Mouse (Mus musculus): ENCODE data around the gene Macrod2. TPM values are rescaled to one million over a fixed set of nuclear protein-coding genes. Genes with fewer than 3 reads are reported as not detected.

Gene Macrod2
- polyA plus RNA-seq, 2 experiments: 2.1 to 7.7 TPM

- TF ChIP-seq EP300 (IDR thresholded peaks at IDR 0.05; ENCODE audit: low read depth): no peak
- TF ChIP-seq CTCF (IDR thresholded peaks at IDR 0.05; ENCODE audit: low read depth): no peak
Observed at GRCm38 (mm10) chr2:141876155-141876851, 1481.2 kb downstream of the Macrod2 start.

DNA sequence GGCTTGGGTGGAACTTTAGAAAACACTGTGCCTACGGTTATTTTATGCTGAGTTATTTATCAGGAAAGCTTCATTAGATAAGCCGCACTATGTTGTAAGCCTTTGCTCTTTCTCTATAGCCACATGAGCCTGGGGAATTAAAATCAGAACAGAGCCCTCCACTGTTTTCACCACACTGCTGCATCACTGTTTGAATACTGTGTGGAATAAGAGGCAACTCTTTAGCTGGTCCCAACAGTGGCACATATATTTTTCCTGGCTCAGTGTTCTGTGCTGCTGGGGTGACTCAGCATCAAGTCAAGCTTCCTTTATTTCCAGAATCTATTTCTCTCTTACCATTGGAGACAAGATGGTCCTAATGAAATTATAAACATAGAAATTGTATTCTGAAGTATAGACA is 1481.8 kb downstream of the Macrod2 start:
- no peaks in the 10 kb centered on the region; a peak in 1 of 4 replicates for H3K4me1 ChIP-seq (replicated peaks; ENCODE audit: control insufficient read depth in 2 of 2, insufficient read depth in 2 of 2, low read length in 1 of 2)
- no peak overlapping the region for H3K9ac ChIP-seq (replicated peaks)
- no peaks in the 10 kb centered on the region for H3K36me3 ChIP-seq (replicated peaks; ENCODE audit: control insufficient read depth, insufficient read depth, low read depth)
- 61% methylated on average over 2 of the region's 2 CpGs for WGBS (ENCODE audit: insufficient replicate concordance)
- H3K4me3 ChIP-seq (ENCODE audit: insufficient read depth in 1 of 2, low read depth in 2 of 2, low read length in 2 of 2): no peak overlapping the region
- ATAC-seq (ENCODE audit: insufficient read depth) (no peak), DNase-seq (ENCODE audit: low read depth in 3 of 3, low spot score in 3 of 3) (no peak)
- no peaks in the 10 kb centered on the region for H3K9me3 ChIP-seq (ENCODE audit: control insufficient read depth, low read length)
- TF ChIP-seq EP300 (IDR thresholded peaks at IDR 0.05; ENCODE audit: low read depth) (no peak), CTCF (IDR thresholded peaks at IDR 0.05; ENCODE audit: low read depth) (no peak)
- no peak overlapping the region for H3K4me2 ChIP-seq (ENCODE audit: low read depth)
- H3K27me3 ChIP-seq (ENCODE audit: control insufficient read depth, insufficient read depth, low read length): no peaks in the 10 kb centered on the region
- no peak overlapping the region for H3K27ac ChIP-seq

More at GRCm38 (mm10) chr2:141876155-141876851, 1481.2 kb downstream of the Macrod2 start:
- no peak for ATAC-seq (ENCODE audit: insufficient read depth)
- WGBS (ENCODE audit: insufficient replicate concordance): 43% methylated on average over 10 of the region's 10 CpGs
- DNase-seq (ENCODE audit: low read depth in 3 of 3, low spot score in 3 of 3): no peak
- no peaks in the 10 kb centered on the region for H3K36me3 ChIP-seq (replicated peaks; ENCODE audit: control insufficient read depth, insufficient read depth, low read depth)
- H3K4me1 ChIP-seq (replicated peaks; ENCODE audit: control insufficient read depth in 2 of 2, insufficient read depth in 2 of 2, low read length in 1 of 2): no peaks in the 10 kb centered on the region; a peak in 1 of 4 replicates
- H3K4me2 ChIP-seq (ENCODE audit: low read depth): no peak overlapping the region
- H3K4me3 ChIP-seq (ENCODE audit: insufficient read depth in 1 of 2, low read depth in 2 of 2, low read length in 2 of 2): no peak overlapping the region
- no peak overlapping the region for H3K27ac ChIP-seq
- H3K9me3 ChIP-seq (ENCODE audit: control insufficient read depth, low read length): no peaks in the 10 kb centered on the region
- H3K27me3 ChIP-seq (ENCODE audit: control insufficient read depth, insufficient read depth, low read length): no peaks in the 10 kb centered on the region
- no peak overlapping the region for H3K9ac ChIP-seq (replicated peaks)

- ATAC-seq (ENCODE audit: insufficient read depth) (no peak), DNase-seq (ENCODE audit: low read depth in 3 of 3, low spot score in 3 of 3) (no peak)
- Histone ChIP-seq H3K4me3 (ENCODE audit: insufficient read depth in 1 of 2, low read depth in 2 of 2, low read length in 2 of 2) (no peak overlapping the region), H3K9me3 (ENCODE audit: control insufficient read depth, low read length) (no peaks in the 10 kb centered on the region), H3K27me3 (ENCODE audit: control insufficient read depth, insufficient read depth, low read length) (no peaks in the 10 kb centered on the region), H3K27ac (no peak overlapping the region), H3K9ac (replicated peaks) (no peak overlapping the region), H3K4me2 (ENCODE audit: low read depth) (no peak overlapping the region), H3K36me3 (replicated peaks; ENCODE audit: control insufficient read depth, insufficient read depth, low read depth) (no peaks in the 10 kb centered on the region), H3K4me1 (replicated peaks; ENCODE audit: control insufficient read depth in 2 of 2, insufficient read depth in 2 of 2, low read length in 1 of 2) (no peaks in the 10 kb centered on the region; a peak in 1 of 4 replicates)
- 68% methylated on average over 1 of the region's 1 CpGs for WGBS (ENCODE audit: insufficient replicate concordance)
- TF ChIP-seq CTCF (IDR thresholded peaks at IDR 0.05; ENCODE audit: low read depth): no peak
Observed at GRCm38 (mm10) chr2:141878473-141878872, 1483.4 kb downstream of the Macrod2 start.

DNA sequence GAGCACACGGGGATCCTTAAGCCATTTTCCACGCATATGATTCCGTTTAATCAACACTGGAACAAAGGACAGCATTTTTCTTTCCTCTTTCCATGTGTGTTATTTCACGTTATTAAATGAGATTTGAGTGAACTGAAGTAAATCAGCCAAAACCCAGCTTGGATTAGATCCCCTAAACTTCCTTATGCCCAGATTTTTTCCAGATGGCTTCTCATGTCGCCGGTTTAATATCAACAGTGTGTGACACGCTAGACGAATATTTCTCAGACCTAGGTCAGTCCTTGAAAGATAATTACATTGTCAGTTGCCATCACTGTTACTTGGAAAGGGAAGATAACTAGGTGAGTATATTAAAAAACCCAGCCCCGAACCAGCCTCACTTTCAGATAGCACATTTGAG is 1484.6 kb downstream of the Macrod2 start:
- no peaks in the 10 kb centered on the region for H3K9me3 ChIP-seq (ENCODE audit: control insufficient read depth, low read length)
- WGBS (ENCODE audit: insufficient replicate concordance): 61% methylated on average over 9 of the region's 9 CpGs
- DNase-seq (ENCODE audit: low read depth in 3 of 3, low spot score in 3 of 3): no peak

DNA sequence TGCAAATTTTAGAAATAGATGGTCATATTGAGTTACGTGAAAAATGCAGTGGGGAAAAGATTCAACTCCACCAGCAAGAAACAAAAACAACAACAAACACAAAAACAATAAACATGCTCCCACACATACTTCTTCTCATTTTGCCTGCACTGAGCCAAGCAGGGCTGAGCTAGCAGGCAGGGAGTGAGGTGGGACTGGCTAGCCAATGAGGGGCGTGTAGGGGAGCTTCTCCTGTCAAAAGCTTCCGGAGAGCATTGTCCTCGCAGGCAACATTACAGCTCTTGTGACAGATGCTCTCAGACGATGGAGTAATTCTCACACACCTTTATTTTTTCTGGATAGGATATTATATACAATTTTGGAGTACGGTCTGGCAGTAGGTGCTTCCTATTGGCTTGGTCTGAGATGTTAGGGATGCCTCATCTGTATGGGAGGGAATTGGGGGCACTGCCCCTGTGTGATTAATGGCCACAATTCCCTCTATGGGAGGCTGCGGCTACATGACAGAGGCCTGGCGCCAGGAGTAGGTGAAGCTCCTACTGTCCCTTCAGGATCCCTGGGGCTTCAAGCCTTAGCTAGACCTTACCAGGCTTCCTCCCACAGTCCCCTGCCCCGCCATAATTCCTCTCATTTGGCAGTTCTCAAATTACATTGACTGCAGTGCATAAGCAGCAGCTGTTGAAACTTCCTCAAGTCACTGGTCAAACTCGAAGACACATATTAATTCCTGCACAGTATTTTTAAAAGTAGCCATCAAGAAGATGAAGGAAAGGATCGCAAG is 1491.8 kb downstream of the Macrod2 start:
- Histone ChIP-seq H3K36me3 (replicated peaks; ENCODE audit: control insufficient read depth, insufficient read depth, low read depth) (no peaks in the 10 kb centered on the region), H3K27ac (no peak overlapping the region), H3K4me1 (replicated peaks; ENCODE audit: control insufficient read depth in 2 of 2, insufficient read depth in 2 of 2, low read length in 1 of 2) (no peaks in the 10 kb centered on the region), H3K9me3 (ENCODE audit: control insufficient read depth, low read length) (no peaks in the 10 kb centered on the region), H3K4me2 (ENCODE audit: low read depth) (no peak overlapping the region), H3K4me3 (ENCODE audit: insufficient read depth in 1 of 2, low read depth in 2 of 2, low read length in 2 of 2) (no peak overlapping the region), H3K27me3 (ENCODE audit: control insufficient read depth, insufficient read depth, low read length) (no peaks in the 10 kb centered on the region), H3K9ac (replicated peaks) (no peak overlapping the region)
- no peak for DNase-seq (ENCODE audit: low read depth in 3 of 3, low spot score in 3 of 3)
- 57% methylated on average over 11 of the region's 11 CpGs for WGBS (ENCODE audit: insufficient replicate concordance)
- TF ChIP-seq EP300 (IDR thresholded peaks at IDR 0.05; ENCODE audit: low read depth) (no peak), CTCF (IDR thresholded peaks at IDR 0.05; ENCODE audit: low read depth) (no peak)
- no peak for ATAC-seq (ENCODE audit: insufficient read depth)

More for the DNA sequence above, 1484.6 kb downstream of the Macrod2 start:
- no peaks in the 10 kb centered on the region for H3K36me3 ChIP-seq (replicated peaks; ENCODE audit: control insufficient read depth, insufficient read depth, low read depth)
- no peak overlapping the region for H3K9ac ChIP-seq (replicated peaks)
- H3K4me3 ChIP-seq (ENCODE audit: insufficient read depth in 1 of 2, low read depth in 2 of 2, low read length in 2 of 2): no peak overlapping the region
- no peak for TF ChIP-seq EP300 (IDR thresholded peaks at IDR 0.05; ENCODE audit: low read depth)
- no peak for TF ChIP-seq CTCF (IDR thresholded peaks at IDR 0.05; ENCODE audit: low read depth)
- no peaks in the 10 kb centered on the region; a peak in 1 of 4 replicates for H3K4me1 ChIP-seq (replicated peaks; ENCODE audit: control insufficient read depth in 2 of 2, insufficient read depth in 2 of 2, low read length in 1 of 2)
- H3K27ac ChIP-seq: no peak overlapping the region
- H3K4me2 ChIP-seq (ENCODE audit: low read depth): no peak overlapping the region
- no peak for ATAC-seq (ENCODE audit: insufficient read depth)
- H3K27me3 ChIP-seq (ENCODE audit: control insufficient read depth, insufficient read depth, low read length): no peaks in the 10 kb centered on the region
